Mouse (Mus musculus) embryonic fibroblast, embryonic 13.5 days (primary cell): ENCODE data around the gene Rxra.

Source experiments
- CTCF ChIP-seq: IDR thresholded peaks from 2 replicates; pipeline ENCODE4 v1.5.1; 2011; ENCODE audit warnings: mild to moderate bottlenecking, control low read depth, low read length, moderate library complexity, borderline replicate concordance; ENCODE audit not compliant: insufficient read depth
- POLR2A ChIP-seq: IDR thresholded peaks from 2 replicates; pipeline ENCODE4 v1.6.1; 2011; ENCODE audit warnings: low read depth, mild to moderate bottlenecking, control low read depth, low read length, moderate library complexity

GRCm38 (mm10) chr2:27665284-27665683 is 11.0 kb upstream of the Rxra start:
- TF ChIP-seq POLR2A (no peak), CTCF (no peak)
